Mouse (Mus musculus) layer of hippocampus, adult 11-12 months (tissue): ENCODE measurements around the gene Spata5.
A peak's percentile ranks its signal among the peaks of the same experiment; 100 is the strongest.

Source experiments
- DNase-seq: peaks from one replicate; pipeline ENCODE4 v3.0.0; 2022; ENCODE audit warnings: low spot score

Spata5 gene

DNA sequence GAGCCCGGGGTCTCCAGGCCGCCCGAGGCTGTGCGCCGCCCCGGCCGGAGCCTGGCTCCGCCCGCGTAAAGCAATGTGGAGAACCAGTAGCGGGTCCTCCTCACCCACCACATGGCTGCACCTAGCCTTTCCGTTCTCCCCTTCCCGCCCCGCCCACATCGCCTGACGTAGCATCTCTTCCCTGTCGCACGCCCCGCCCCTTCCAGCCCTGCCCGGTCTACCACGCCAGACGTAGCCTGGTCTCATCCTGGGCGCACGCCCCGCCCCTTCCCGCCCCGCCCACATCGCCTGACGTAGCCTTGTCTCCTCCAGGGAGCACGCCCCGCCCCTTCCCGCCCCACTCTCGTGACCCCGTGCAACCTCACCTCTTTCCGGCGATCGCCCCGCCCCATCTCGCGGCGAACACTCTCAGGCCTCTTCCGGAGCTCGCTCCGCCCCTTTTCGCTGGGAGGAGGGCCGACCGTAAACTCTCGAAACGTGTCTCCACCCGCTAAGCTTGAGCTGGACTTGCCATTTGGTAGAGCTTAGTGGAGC is at the start of gene Spata5:
TSS of gene Spata5 (plus strand) at position 439 of the 534 bp plus-strand sequence.
- DNase-seq = peak; percentile 97

DNA sequence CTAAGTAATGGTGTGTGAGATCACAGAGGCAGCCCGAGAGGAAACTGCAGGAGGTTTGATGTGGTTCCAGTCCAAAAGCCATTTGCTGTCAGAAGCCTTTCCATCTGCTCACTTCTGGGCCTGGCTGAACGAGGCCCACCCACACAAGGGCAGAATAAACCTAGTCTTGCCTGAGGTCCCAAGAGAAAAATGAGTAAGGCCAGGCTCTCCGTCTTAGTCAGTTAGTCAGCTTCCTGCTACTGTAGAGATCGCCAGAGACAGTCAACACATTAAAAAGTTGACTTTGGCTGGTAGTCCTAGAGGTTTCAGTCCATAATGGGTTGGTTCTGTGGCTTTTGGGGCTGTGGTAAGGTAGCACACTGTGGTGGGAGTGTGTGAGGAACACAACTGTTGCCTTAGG is 49.3 kb upstream of the Spata5 start:
- DNase-seq = no peak

DNA sequence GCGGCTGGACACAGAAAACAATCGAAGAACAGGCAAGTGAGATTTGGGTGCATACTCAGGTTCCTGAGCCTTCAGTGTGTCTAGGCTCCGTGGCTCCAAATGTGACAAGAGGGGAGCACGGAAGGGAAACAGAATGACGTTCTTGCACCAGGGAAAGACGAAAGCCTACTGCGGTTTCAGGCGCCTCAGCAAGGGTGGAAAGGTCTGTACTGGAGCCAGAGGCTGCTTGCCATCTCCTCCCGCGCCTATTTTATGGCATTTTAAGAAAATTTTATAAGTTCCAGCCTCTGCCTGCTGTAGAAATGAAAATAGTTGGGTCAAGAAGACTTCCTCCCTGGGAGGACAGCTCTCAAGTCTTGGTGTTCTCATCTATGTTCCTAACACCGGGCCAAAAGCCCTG is 46.0 kb upstream of the Spata5 start:
- DNase-seq = no peak

DNA sequence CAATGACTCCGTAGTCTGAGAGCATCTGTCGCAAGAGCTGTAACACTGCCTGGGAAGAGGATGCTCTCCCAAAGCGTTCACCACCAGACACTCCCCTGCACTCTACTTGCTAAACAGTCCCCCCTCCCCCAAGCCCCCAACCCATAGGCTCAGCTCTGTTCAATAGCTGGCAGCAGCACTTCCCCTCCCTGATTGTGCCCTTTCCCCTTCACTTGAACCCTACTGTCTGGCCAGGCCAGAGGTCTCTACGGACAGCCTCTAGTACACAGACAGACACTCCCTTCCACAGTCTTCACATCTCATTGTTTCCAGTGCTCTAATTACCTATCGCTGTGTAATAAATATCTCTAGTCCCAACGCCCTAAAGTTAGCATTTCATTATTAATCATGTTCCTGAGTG is 41.8 kb upstream of the Spata5 start:
- DNase-seq = no peak

DNA sequence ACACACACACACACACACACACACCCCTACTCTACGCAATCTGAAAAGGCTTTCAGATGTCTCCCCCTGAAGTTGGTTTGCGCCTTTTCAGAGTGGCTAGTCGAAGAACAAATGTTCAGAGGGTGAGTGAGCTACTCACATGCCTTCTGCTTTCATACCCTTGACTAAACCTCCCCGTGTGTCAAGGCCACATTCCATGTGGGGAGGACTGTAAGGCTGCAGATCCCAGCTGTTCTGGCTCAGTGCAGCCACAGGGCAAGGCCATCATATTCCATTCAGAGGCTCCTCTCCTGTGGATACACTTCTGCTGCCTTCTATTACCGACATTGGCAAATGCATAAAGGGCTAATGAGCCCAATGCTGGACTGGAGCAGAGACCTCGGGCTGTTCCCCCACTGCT is 41.3 kb upstream of the Spata5 start:
- DNase-seq = no peak

DNA sequence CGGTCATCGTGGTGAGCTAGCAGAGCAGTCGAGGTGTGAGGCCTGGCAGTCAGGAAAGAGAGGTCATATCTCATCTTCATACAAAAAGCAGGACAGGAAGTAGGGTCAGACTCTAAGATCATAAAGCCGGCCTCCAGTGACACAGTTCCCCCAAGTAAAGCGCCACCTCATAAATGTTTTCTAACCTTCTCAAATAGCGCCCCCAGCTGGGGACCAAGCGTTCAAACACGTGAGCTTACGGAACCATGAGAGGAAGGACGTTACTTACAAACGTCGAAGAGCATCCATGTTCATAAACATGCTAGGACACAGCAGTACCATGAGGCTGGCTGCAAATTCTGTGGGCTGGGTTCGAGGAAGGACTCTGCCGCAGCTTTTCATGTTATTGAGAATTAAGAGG is 40.5 kb upstream of the Spata5 start:
- DNase-seq = no peak

DNA sequence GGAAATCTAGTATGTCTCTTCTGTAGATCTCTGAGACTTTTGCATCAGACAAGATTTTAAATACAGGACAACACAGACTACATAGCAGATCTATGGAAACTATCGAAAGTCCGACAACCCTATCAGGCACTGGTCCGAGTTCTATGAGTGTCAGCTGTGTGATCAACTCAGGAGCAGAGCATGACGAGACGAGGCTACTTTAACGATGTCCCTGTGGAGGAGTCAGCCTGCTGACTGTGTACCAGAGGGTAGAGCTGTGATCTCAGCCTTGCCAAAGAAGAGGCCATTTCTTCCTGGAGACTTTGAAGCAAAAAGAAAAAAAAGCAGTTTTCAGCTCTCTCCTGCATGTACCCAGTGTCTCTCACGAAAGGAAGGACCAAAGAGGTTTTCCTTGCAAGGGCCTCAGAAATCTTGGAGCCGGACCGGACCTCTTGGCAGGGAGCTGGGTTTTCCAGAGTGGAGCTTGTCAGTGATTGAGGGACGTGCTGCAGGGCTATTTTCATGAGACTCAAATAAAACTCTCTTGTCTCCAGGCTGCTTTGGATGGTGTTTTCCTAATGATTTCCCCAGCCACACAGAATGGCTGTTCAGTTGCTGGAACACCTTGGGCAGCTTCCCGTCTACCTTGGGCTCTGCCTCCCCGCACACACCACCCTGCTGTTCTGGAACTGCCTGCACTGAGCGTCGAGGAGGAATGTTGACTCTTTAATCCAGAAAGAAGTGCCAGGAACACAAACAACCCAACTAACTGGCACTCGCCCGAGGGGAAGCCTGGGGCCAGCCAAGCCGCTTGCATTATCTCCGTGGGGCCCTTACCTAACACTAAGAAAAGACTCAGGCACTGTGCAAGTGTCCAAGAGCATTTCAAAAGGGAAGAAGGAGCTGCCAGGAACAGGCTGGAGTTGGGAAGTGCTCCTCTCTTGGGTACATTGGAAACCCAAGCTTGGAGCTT is 39.5 kb upstream of the Spata5 start:
- DNase-seq = peak; percentile 19

DNA sequence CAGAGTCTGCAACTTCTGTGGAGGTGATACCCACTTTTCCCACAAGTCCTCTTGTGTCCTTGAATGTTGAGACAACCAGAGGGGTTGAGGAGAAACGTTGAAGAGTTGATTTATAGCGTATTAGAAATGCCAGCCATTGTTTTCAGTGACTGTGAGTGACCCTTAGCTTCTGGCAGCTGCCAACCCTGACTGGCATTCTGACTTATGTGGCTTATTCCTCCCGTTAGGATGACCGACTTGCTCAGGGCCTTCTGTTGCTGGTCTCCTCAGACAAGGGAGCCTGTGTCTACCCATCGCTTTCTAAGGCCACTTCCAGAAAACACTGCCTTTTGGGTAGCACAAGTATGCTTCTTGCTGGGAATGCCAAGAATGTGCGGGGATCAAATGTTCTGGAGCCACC is 38.2 kb upstream of the Spata5 start:
- no peak for DNase-seq

DNA sequence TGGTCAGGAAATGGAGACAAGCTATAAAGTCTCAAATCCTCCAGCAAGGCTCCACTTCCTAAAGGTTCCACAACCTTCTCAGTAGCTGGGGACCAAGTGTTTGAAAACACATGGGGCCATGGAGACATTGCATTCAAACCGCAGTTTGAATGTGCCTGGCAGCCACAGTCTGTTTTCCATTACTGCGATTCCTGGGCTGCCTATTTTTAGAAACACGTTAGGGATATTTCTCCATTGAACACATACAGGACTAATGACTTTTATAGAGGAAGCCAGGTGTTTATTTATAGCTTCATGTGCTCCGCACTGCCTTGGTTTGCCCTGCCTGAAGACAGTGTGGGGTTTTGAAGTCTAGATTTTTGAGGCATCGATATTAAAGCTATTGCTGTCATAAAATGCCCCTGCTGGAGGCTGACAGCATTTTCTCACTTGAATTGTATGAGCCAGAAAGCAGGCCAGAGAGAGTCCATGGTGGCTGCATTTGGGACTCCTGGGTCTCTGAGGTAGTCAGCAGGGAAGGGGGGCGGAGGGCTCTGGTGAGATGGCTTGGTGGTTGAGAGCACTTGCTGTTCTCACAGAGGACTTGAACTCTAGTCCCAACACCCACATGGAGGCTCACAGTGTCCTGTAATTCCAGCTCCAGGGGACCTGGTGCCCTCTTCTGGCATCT is 36.5 kb upstream of the Spata5 start:
- no peak for DNase-seq

DNA sequence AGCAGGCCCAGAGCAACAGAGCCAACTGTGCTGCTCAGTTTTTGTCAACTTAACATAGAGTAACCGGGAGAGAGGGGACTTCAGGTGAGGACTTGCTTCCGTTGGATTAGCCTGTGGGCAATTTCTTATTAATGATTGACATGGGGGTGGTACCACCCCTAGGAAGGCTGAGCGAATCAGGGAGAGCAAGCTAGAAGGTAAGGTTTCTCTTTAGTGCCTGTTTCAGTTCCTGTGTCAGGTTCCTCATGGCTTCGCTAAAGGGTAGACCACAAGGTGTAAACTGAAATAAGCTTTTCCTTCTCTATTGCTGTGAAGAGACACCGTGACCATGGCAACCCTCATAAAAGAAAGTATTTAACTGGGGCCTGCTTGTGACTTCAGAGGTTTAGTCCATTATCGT is 32.4 kb upstream of the Spata5 start:
- DNase-seq = no peak

DNA sequence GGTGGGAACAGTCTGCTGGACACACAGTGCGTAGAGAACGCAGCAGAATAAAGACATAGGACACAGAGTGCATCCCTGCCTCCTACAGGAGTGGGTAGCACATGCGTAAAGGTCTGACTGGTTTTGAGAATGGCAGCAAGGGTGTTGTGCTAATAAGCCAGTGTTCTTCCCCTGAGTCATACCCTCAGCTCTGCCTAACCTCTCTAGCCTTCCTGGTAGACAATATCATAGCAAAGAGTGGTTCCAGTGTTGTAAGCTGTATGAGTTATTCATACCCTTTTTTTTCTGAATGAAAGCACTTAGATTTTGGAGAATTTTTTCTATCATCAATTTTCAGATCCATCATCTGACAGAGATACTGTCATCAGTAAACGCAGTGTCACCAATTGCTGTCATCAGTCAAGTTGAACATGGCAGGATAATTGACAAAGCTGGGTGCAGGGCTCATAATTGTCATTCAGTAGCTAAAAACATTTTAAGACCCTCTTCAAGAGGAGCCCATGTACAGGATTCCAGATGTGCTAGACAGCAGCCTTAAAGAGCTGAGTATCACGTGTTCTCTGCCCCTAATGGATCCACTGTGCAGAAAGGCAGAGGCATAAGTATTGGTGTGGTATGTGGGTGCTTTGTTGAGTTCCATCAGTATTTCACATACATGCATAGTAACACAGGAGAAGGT is 22.6 kb upstream of the Spata5 start:
- no peak for DNase-seq

DNA sequence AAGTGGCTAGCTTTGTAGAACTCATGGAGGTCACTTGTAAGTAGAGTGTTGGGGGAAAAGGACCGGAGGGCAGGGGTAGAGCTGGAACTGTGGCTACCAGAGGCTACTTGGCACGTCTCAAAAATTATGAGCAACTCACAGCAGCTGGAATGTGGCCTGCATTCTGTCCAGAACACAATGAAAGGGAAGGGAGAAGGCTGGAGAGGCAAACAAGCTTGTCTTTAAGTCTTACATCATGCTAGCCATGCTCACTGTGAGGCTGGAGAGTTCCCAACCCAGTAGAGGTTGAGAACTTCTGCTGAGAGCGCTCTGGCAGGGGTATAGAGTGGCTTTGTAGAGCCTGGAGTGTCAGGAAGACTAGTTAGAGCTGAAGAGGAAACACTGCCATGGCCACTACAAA is 22.1 kb upstream of the Spata5 start:
- no peak for DNase-seq

DNA sequence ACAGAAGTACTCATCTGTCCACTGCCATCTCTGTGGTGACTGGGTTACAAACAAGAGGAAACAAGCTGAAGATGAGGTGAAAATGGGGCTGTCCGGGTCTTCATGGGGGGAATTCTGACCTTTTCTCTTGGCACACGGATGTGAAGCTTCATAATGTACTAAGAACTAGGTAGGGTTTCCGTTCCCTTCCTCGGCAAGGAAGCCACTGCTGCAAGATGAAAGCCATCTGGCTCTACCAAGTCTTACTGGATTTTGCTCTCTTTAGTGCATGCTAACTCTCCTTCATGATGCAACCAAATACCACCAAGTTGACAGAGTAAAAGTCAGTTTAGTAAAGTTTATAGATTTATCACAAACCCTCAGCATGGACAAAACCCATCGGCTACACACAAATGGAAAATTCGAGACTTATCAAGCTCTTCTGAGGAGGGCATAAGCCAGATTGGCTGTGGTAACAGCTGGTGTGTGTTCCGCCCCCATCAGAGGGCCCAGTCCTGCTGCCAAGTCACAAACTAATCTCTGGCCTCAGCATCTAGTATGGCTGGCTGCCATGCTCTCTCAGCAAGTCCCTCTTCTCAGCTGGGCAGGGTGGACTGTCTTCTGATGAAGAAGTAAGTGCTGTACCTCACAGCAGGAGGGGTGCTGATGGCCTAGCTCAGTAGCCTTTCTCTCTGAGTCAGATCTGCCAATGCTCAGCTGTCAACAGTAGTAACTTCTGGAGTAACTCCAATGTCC is 20.9 kb upstream of the Spata5 start:
- DNase-seq = no peak

DNA sequence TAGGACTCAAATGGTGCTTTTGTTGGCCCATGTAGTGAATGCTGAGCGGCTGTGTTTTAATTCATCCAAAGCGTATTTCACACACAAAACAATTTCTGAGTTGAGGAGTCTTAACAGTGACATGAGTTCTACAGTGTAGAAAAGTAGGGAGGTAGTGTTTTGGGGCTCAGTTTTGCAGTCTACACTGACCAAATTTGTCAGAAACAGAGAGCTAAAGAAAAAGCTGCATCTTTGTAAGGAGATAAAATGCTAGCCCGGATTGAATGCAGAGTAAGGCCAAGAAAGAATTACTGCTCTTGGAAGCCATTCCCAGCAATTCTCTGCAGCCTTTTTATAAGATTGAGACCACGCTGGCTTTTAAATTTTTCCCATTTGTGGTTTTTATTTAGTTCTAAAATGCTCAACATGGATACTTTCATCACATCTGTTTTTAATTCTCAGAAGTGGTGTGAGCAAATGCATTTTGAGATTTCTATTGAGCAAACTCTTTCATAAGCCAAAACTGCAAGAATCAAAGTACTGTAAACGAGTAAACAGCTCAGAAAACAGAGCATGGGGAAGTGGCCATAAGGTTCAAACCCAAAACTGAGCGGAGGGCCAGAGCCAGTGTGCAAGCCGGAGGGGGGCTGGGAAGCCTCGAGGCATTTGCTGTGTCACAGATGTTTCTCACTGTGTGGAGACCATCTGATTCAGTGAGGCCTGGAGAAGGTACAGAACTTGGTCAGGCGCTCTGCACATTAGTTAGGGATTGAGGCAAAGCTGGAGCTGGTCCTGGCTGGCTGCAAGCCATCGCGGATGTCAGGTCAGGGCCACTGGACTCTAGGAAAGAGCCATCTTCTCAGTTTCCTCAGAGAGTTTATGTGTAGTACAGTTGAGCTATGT is 17.7 kb upstream of the Spata5 start:
- DNase-seq = no peak

DNA sequence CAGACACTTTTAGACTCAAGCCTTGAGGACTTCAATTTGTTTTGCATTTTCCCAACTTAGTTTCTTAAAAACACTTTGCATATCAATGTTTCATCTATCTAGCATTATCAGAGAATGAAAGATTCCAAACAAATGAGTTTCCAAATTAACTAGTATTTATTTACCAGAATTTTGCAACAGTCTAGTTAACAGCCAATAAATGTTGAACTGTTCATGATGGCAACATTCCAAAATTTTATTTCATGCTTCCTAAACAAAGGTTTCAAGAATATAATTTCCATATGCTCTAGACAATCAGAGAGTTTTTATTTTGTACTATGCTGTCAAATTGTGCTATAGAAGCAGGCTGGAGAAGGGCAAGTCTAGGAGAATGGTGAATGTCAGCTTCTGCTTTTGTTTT is 12.1 kb upstream of the Spata5 start:
- no peak for DNase-seq

DNA sequence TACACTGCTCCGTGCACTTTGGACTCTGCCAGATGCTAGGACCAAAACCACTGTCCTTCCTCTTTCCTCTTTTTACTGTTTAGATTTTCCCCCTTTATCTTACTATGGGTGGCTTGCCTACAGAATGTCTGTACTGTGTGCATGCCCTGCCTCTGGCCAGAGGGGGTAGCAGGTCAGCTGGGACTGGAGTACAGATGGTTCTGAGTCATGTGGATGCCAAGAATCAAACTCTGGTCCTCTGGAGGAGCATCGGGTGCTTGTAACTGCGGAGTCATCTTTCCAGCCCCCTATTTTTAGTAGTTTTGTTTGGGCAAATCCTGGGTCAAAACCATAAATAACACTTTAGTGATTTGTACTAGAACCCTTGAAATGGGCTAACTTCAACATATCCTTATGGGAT is 6.2 kb upstream of the Spata5 start:
- DNase-seq = no peak

DNA sequence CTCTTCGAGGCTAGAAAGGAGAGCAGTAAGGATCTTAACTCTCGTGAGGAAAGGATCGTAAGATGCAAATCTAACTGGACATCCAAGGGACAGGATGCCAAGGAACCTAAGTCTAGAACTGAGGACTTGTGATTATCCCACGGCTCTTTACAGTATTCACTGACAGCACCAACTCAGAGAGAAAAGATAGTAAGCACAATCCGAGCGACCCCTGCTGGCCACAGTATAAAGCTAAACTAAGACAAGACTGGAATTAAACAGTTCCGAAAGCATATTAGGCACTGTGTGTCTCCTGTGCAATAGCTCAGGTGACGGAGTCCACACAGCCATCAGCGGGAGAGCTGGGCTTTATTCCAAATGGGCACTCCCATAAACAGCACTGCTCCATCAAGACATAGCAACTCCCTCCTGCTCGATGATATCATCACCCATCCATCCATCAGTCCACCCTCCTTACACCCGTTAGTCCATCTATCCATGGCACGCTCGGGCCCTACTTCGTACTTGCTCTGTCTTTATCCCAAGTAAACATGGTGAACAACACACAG is 5.2 kb upstream of the Spata5 start:
- peak; percentile 79 for DNase-seq

DNA sequence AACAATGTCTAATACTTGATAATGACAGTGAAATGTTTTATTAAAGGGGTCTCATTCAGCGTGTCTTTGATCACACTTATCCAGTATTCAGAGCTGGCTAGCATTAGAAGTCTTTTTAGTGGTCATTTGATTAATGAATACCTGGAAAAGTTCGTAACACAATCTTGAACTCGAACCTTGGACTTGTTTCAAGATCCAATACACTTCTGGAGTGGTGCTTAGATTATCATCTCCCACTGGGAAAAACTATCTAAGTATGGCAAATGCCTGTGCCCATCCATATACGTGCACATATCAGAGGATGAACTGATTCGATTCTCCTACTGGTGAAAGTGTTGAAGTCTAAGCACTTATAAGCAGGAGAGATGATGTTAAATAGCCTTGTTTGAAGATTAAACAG is 1.4 kb upstream of the Spata5 start:
- no peak for DNase-seq

DNA sequence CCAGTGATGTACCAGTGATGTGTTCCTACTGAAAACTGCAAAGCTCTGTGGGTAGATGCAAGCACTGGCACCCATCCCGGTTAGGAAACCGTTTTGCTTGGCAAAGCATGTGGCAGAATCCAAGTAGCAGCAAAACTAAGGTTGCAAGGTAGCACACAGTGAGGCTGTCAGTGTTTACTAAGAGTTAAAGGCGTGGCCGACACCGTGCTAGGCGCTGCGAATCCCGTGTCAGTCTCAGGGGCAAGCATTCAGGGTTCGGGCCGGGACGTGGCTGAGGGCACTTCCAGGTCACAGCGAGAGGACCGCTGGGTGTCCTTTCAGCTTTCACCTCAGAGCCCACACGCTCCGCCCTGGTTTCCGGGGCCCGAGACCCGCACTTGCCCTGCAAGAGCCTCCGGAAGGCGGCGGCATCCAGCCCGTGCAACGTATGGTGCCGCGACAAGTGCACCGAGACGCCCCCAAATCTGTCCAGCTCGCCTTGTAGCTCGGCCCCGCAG is 687 bp upstream of the Spata5 start:
- DNase-seq = peak; percentile 72

DNA sequence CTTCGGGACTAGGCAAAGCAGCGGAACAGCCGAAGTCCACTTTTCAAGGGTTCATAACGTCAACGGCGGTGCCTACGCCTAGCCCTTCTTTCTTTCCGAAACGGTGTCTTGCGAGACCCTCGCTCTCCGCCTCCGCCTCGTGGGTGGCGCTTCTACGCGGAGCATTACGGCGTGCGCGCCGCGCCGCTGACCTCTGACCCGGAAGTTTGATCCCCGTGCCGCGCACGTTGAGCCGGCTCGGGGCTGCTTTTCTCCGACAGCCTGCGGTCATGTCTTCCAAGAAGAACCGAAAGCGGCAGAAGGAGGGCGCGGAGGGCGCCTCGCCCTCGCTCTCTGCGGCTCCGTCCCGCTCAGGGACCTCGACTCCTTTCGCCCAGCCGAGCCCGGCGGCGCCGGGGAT is 376 bp downstream of the Spata5 start, which contains the start of gene Nudt6:
TSS of gene Nudt6 (minus strand) at position 140 of the 400 bp plus-strand sequence.
- peak; percentile 89 for DNase-seq
